Mouse (Mus musculus) B cell, adult 2 months (primary cell): ENCODE data around the gene Fbxo6.
A peak's percentile ranks its signal among the peaks of the same experiment; 100 is the strongest.
"Not testable (repeated sequence)": the region's sequence is repeated elsewhere in the genome, so short reads cannot be mapped to it uniquely, and the experiment has no call there.

Experiments
- DNase-seq, 2 experiments: peaks; one replicate each; pipeline ENCODE4 v3.0.0; 2022

The Fbxo6 gene

DNA sequence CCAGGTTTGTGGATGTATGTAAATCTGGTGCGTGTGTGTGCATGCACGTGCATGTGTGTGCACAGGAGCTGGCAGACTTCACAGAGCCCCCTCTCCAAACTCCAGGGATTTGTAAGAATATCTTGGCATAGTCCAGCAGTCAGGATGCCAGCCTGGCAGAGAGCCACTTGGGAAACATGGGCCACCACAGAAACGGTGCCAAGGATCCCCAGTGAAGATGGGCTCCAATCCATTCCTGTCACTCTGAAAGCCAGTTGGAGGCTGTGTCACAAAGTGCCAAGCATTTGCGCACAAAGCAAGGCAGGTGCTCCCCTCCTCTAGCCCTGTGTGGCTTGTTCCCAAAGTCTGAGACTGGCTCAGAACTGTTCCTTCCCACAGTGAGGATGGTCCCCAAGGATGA lies 30.6 kb downstream of the Fbxo6 start:
- DNase-seq: no peak

DNA sequence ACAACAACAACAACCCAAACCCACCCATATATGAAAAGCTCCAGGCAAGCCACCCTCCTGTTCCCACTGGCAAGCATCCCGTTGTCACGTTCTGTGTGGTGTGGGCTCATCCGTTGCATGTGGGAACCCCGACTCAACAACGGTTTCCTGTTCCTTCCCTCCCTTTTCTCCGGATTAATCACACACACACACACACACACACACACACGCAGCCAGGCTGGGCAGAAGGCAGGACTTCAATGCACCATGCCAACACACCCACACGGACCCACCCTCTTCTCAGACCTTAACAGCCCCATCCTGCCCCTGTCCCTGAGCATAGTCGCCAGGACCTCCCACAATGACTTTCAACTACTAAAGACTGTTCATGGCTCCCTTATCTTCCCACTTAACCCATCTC lies 31.4 kb downstream of the Fbxo6 start:
- DNase-seq: no peak

DNA sequence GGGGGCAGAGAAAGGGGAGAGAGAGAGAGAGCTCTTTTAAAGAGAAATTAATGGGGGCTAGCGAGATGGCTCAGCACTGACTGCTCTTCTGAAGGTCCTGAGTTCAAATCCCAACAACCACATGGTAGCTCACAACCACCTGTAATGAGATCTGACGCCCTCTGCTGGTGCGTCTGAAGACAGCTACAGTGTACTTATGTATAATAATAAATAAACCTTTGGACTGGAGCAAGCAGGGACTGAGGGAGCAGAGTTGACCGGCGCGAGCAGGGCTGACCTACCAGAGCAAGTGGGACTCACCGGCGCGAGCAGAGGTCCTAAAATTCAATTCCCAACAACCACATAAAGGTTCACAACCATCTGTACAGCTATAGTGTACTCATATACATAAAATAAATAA lies 32.4 kb downstream of the Fbxo6 start:
- not testable (repeated sequence) for DNase-seq

- DNase-seq: peak; percentile 19 to 22
Observed at GRCm38 (mm10) chr4:148117392-148117791, 34.5 kb downstream of the Fbxo6 start.

- DNase-seq: peak; percentile 48 to 50
Observed at GRCm38 (mm10) chr4:148116657-148117056, 35.3 kb downstream of the Fbxo6 start.

- DNase-seq: peak; percentile 52 to 56
Observed at GRCm38 (mm10) chr4:148115467-148115866, 36.5 kb downstream of the Fbxo6 start.

GRCm38 (mm10) chr4:148114758-148115391 lies 37.1 kb downstream of the Fbxo6 start:
- peak; percentile 86 to 87 for DNase-seq

- DNase-seq: no peak
Observed at GRCm38 (mm10) chr4:148112519-148112918, 39.4 kb downstream of the Fbxo6 start.

DNA sequence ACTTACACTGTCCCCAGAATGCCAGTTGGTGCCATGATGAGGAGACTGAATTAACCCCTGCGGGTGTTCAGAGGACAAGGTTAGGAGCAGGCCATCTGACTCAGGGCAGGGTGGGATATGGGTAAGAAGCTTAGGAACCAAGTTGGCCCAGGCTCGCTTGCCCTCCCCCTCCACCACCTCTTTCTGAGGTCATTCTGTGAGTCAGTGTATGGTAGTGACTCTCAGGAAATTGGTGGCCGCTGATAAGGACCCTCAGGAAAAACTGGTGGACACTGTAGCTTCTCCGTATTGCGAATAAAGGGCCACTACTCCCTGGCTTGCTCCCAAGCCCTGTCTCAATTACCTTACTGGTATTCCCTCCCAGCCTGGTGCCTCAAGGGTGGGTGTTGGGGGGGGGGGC lies 42.7 kb downstream of the Fbxo6 start:
- DNase-seq: no peak

DNA sequence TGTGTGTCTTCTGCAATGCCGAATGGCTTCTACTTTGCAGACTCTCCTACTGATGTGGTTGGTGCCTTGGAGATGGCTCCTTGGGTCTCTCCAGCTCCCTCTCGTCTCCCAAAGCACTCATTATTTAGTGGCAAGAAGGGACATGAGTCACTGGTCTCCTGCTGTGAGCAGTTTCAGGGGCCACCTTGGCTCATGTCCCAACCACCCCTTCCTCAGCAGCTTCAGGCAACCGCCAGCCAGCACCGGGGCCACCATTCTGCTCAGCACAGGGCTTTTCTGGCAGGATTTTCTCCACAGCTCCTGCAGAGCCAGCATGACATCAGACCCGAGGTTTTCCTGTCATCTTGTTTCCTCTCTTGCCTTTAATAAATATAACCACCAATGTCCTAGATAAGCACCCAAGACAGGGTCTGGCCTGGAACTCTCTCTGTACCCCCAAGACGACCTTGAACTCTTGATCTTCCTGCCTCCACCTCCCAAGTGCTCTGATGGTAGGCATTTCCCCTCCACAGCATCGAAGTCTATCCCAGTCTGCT lies 43.3 kb downstream of the Fbxo6 start:
- DNase-seq: no peak

- DNase-seq: no peak
Observed at GRCm38 (mm10) chr4:148107621-148108291, 44.2 kb downstream of the Fbxo6 start.

- DNase-seq: no peak
Observed at GRCm38 (mm10) chr4:148104146-148104545, 47.8 kb downstream of the Fbxo6 start.

- DNase-seq: peak; percentile 38 to 48
Observed at GRCm38 (mm10) chr4:148101801-148102527, 50.0 kb downstream of the Fbxo6 start.

DNA sequence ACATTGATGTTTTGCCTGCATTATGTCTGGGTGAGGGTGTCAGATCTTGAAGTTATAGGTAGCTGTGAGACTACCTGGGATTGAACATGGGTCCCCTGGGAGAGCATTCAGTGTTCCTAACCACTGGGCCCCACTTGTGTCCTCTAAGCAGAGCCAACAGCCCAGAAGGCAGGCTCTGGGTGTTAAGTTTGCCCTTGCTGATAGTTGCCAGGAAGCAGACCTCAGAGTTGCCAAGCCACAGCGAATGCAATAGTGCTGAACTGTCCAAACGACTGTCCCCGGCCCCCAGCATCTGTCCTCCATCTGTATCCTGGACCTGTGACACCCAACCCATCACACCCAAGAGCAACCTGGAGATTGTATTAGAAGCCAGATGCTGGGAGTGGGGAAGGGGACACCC lies 53.3 kb downstream of the Fbxo6 start:
- no peak for DNase-seq

DNA sequence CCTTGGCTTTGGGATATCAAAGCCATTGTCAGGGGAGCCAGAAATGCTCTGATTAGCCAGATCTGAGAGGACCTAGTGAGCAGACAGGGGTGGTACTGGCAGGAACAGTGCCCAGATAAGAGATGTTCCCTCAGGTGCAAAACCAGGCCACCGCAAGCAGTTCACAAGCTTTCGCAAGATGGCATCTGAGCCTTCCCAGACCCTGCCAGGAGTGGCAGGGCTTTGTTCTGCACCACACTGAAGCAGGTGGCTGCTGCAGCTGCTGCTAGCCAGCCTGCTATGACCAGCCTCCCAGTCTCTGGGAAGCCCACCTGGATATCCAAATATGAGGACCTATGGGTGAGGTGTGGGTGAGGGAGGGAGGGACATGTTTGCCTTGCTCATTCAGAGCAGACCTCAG lies 54.0 kb downstream of the Fbxo6 start:
- no peak for DNase-seq
